Mouse (Mus musculus): Measurements from ENCODE around the gene Leng9. TPM values are rescaled to one million over a fixed set of nuclear protein-coding genes. Genes with fewer than 3 reads are reported as not detected.

Gene Leng9
- polyA plus RNA-seq, 1 experiment = 92.5 TPM

DNA sequence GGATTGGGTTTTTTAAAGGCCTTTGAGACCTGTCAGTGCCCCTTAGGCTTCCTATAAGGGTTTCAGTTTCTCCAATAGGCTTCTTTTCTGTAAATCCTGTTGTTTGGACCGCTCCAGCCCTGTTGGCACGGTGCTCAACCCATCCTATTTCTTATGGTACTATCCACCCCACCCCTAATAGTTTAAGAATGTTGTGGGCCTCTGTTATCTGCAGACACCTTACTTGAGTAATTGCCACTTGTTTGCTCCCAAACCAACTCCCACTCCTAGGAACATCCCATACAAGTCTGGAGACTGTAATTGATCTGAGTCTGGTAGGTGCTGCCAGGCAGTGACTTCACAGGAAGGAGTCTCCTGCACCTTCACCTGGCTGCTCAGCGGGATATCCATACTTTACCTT, 12.4 kb downstream of the Leng9 start:
- TF ChIP-seq POLR2A (IDR thresholded peaks at IDR 0.05; ENCODE audit: low read depth, low read length) (no peak), CTCF (IDR thresholded peaks at IDR 0.05; ENCODE audit: extremely low read depth, insufficient read length, insufficient replicate concordance, low read depth, low read length) (no peak)
- peaks cover 37% of the 10 kb centered on the region for H3K36me3 ChIP-seq (ENCODE audit: control insufficient read depth, insufficient read depth, low read length)

DNA sequence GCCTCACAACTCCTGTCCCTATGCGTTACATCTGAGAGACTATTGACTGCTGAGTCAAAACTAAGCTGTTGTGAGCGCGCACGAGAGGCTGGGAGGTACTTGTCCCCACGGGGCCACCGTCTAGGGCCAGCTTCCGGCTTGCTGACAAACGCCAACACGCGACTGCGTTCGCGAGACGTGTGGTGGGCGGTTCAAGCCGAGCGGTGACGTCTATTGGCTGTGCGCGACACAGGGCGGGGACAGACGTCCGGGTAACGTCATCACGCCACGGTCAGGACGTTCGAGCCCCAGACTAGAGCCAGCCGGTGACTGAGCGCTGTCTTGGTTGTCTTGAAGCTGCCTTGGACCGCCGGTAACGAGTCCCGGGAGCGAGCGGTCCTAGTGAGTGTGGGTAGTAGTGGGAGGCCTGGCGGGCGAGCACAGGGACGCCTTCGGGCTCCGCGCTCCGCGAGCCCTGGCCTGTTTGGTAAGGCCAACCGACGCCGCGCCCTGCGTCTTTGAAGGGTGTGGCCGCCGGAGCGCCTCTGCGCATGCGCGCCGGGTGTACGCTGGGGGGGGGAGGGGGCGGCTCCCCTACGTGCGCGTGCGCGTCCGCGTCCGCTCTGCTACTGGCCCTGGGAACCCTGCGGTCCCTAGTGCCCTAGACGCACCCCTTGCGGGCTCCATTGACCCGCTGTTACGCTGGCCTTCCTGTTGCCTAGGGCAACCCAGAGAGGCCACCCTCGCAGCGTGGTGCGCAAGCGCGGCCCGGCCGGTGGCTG, 13.2 kb downstream of the Leng9 start, which contains the start of gene Leng8:
Leng8 (plus strand) TSS at position 269 of the 761 bp plus-strand sequence.
- Histone ChIP-seq H3K27ac (ENCODE audit: insufficient read depth, low read depth, low read length) (peak within 1 kb of the TSS; percentile 97), H3K36me3 (ENCODE audit: control insufficient read depth, insufficient read depth, low read length) (peaks cover 29% of the 10 kb centered on the region), H3K27me3 (ENCODE audit: control insufficient read depth, insufficient read depth, low read length) (no peaks in the 10 kb centered on the region), H3K4me3 (ENCODE audit: low read depth, low read length) (peak within 1 kb of the TSS; percentile 84), H3K4me1 (ENCODE audit: control insufficient read depth, insufficient read depth, insufficient read length, low read length) (peaks cover 3% of the 10 kb centered on the region)
- peak; percentile 85 for TF ChIP-seq POLR2A (IDR thresholded peaks at IDR 0.05; ENCODE audit: low read depth, low read length)
- TF ChIP-seq CTCF (IDR thresholded peaks at IDR 0.05; ENCODE audit: extremely low read depth, insufficient read length, insufficient replicate concordance, low read depth, low read length) = no peak
- under 1% methylated on average over 78 of the region's 78 CpGs for WGBS

More for the DNA sequence above, 12.4 kb downstream of the Leng9 start:
- H3K4me1 ChIP-seq (ENCODE audit: control insufficient read depth, insufficient read depth, insufficient read length, low read length) = peaks cover 3% of the 10 kb centered on the region
- no peaks in the 10 kb centered on the region for H3K27me3 ChIP-seq (ENCODE audit: control insufficient read depth, insufficient read depth, low read length)
- H3K27ac ChIP-seq (ENCODE audit: insufficient read depth, low read depth, low read length) = peak overlapping the region; percentile 9; the same call in 1 of the 2 replicates
- 30% methylated on average over 3 of the region's 3 CpGs for WGBS
- H3K4me3 ChIP-seq (ENCODE audit: low read depth, low read length) = peak overlapping the region; percentile 84

- H3K36me3 ChIP-seq (ENCODE audit: control insufficient read depth, insufficient read depth, low read length) = peaks cover 24% of the 10 kb centered on the region
- no peaks in the 10 kb centered on the region for H3K27me3 ChIP-seq (ENCODE audit: control insufficient read depth, insufficient read depth, low read length)
- peaks cover 5% of the 10 kb centered on the region for H3K4me1 ChIP-seq (ENCODE audit: control insufficient read depth, insufficient read depth, insufficient read length, low read length)
- peak overlapping the region; percentile 84 for H3K4me3 ChIP-seq (ENCODE audit: low read depth, low read length)
- peak overlapping the region; percentile 38; the same call in 1 of the 2 replicates for H3K27ac ChIP-seq (ENCODE audit: insufficient read depth, low read depth, low read length)
- WGBS = under 1% methylated on average over 16 of the region's 16 CpGs
- TF ChIP-seq POLR2A (IDR thresholded peaks at IDR 0.05; ENCODE audit: low read depth, low read length) (no peak), CTCF (IDR thresholded peaks at IDR 0.05; ENCODE audit: extremely low read depth, insufficient read length, insufficient replicate concordance, low read depth, low read length) (no peak; the same call in 1 of the 2 replicates)
Measured at GRCm38 (mm10) chr7:4136404-4136770, 13.8 kb downstream of the Leng9 start.

DNA sequence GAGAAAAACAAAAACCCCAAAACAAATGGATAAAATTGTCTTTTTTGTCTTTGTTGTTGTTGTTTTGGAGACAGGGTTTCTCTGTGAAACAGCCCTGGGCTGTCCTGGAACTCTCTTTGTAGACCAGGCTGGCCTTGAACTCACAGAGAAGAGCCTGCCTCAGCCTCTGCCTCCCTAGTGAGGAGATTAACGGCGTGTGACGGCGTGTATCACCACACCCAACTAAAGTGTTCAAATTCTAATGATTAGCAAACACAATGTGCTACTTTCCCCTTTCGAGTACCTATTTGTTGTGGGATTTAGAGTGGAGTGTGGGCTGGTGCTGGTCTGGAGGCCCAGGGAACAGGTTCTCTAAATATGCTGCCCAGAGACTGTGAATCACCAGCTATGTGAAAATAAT, 15.3 kb downstream of the Leng9 start:
- Histone ChIP-seq H3K27me3 (ENCODE audit: control insufficient read depth, insufficient read depth, low read length) (no peaks in the 10 kb centered on the region), H3K36me3 (ENCODE audit: control insufficient read depth, insufficient read depth, low read length) (peaks cover 11% of the 10 kb centered on the region), H3K27ac (ENCODE audit: insufficient read depth, low read depth, low read length) (no peak overlapping the region), H3K4me3 (ENCODE audit: low read depth, low read length) (no peak overlapping the region), H3K4me1 (ENCODE audit: control insufficient read depth, insufficient read depth, insufficient read length, low read length) (peaks cover 11% of the 10 kb centered on the region)
- TF ChIP-seq POLR2A (IDR thresholded peaks at IDR 0.05; ENCODE audit: low read depth, low read length) (no peak), CTCF (IDR thresholded peaks at IDR 0.05; ENCODE audit: extremely low read depth, insufficient read length, insufficient replicate concordance, low read depth, low read length) (no peak)
- 53% methylated on average over 5 of the region's 5 CpGs for WGBS

GRCm38 (mm10) chr7:4132998-4133397, 17.2 kb downstream of the Leng9 start:
- H3K36me3 ChIP-seq (ENCODE audit: control insufficient read depth, insufficient read depth, low read length) = no peaks in the 10 kb centered on the region
- TF ChIP-seq POLR2A (IDR thresholded peaks at IDR 0.05; ENCODE audit: low read depth, low read length) = no peak
- no peak for TF ChIP-seq CTCF (IDR thresholded peaks at IDR 0.05; ENCODE audit: extremely low read depth, insufficient read length, insufficient replicate concordance, low read depth, low read length)
- H3K27ac ChIP-seq (ENCODE audit: insufficient read depth, low read depth, low read length) = no peak overlapping the region
- peaks cover 19% of the 10 kb centered on the region for H3K4me1 ChIP-seq (ENCODE audit: control insufficient read depth, insufficient read depth, insufficient read length, low read length)
- WGBS = 85% methylated on average over 7 of the region's 7 CpGs
- no peaks in the 10 kb centered on the region for H3K27me3 ChIP-seq (ENCODE audit: control insufficient read depth, insufficient read depth, low read length)
- no peak overlapping the region for H3K4me3 ChIP-seq (ENCODE audit: low read depth, low read length)

GRCm38 (mm10) chr7:4132581-4132980, 17.6 kb downstream of the Leng9 start:
- Histone ChIP-seq H3K4me1 (ENCODE audit: control insufficient read depth, insufficient read depth, insufficient read length, low read length) (peaks cover 16% of the 10 kb centered on the region), H3K27ac (ENCODE audit: insufficient read depth, low read depth, low read length) (no peak overlapping the region), H3K4me3 (ENCODE audit: low read depth, low read length) (no peak overlapping the region), H3K27me3 (ENCODE audit: control insufficient read depth, insufficient read depth, low read length) (no peaks in the 10 kb centered on the region), H3K36me3 (ENCODE audit: control insufficient read depth, insufficient read depth, low read length) (no peaks in the 10 kb centered on the region)
- TF ChIP-seq POLR2A (IDR thresholded peaks at IDR 0.05; ENCODE audit: low read depth, low read length) (no peak), CTCF (IDR thresholded peaks at IDR 0.05; ENCODE audit: extremely low read depth, insufficient read length, insufficient replicate concordance, low read depth, low read length) (no peak)
- 94% methylated on average over 3 of the region's 3 CpGs for WGBS

DNA sequence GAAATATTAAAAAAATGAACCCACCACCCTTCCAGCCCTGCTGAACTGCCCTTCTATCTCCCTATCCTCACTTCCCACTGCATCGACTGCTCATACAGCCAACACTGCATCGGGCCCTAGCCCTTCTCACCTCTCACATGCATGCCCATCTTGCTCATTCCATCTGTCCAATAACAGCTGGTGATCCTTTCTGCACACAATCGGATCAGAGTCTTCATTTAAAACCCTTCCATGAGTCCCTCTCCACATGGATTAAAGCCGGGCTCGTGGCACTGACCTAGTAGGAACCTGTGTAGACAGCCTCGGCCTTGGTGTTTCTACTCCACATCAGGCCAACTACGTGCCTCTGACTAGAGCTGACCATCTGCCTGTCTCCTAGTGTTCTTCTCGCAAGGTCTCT, 18.2 kb downstream of the Leng9 start:
- Histone ChIP-seq H3K36me3 (ENCODE audit: control insufficient read depth, insufficient read depth, low read length) (no peaks in the 10 kb centered on the region), H3K4me1 (ENCODE audit: control insufficient read depth, insufficient read depth, insufficient read length, low read length) (peaks cover 16% of the 10 kb centered on the region), H3K4me3 (ENCODE audit: low read depth, low read length) (no peak overlapping the region), H3K27me3 (ENCODE audit: control insufficient read depth, insufficient read depth, low read length) (no peaks in the 10 kb centered on the region), H3K27ac (ENCODE audit: insufficient read depth, low read depth, low read length) (no peak overlapping the region)
- WGBS = 93% methylated on average over 8 of the region's 8 CpGs
- TF ChIP-seq CTCF (IDR thresholded peaks at IDR 0.05; ENCODE audit: extremely low read depth, insufficient read length, insufficient replicate concordance, low read depth, low read length) = no peak
- no peak for TF ChIP-seq POLR2A (IDR thresholded peaks at IDR 0.05; ENCODE audit: low read depth, low read length)
